Comparison of ENCODE assay signal across 8 mouse cellular contexts in the genomic region with DNA sequence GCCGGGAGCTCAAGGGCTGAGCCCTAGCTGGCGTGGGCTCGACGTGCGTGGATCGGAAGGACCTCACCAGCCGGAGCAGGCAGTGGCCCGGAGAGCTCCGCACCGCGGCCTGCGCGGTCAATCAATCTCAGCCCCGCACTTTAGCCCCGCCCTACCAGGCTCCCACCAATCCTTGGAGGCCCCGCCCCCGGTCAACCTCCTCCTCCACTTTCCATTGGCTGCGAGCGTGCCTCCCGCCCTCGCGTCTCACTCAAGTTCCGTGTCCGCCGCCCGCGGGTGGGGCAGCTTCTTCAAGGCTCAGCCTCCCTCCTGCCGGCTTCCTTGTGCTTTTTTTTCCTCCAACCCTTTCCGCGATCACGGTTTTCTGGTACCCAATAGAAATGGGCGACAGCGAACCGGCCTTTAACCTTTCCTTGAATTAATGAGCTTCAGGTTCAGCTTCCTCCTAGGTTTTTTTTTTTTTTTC. TPM values are rescaled to one million over a fixed set of nuclear protein-coding genes. Genes with fewer than 3 reads are reported as not detected.
DNase-seq lines count a peak whose midpoint lies in the region; ATAC-seq and TF ChIP-seq lines count a peak whose summit lies in the region.

No protein-coding gene starts in this region.

- peak overlapping the region; percentile 83 for H3K9ac ChIP-seq in ES-Bruce4 (ENCODE audit: low read depth, poor library complexity, severe bottlenecking)
- H3K9ac ChIP-seq in forebrain, postnatal 0 days: peak overlapping the region; percentile 93
- H3K9ac ChIP-seq in lung, embryonic 14.5 days: peak overlapping the region; percentile 92

- peak; percentile 68 for TF ChIP-seq POLR2A in ES-Bruce4 (IDR thresholded peaks at IDR 0.05; ENCODE audit: insufficient read depth, low read length)

- H3K36me3 ChIP-seq in ES-Bruce4 (ENCODE audit: control insufficient read depth, insufficient read depth, low read length, poor library complexity, severe bottlenecking): no peaks in the 10 kb centered on the region
- no peaks in the 10 kb centered on the region for H3K36me3 ChIP-seq in forebrain, postnatal 0 days (ENCODE audit: insufficient read depth)
- no peaks in the 10 kb centered on the region for H3K36me3 ChIP-seq in lung, embryonic 14.5 days (ENCODE audit: insufficient read depth)

- peak; percentile 99 for DNase-seq in cerebellum, adult 11-12 months
- DNase-seq in forebrain, postnatal 0 days: peak; percentile 98
- peak; percentile 99 for DNase-seq in heart, postnatal 4 days
- peak; percentile 98 for DNase-seq in layer of hippocampus, adult 8-10 months (ENCODE audit: low spot score in 2 of 2)
- DNase-seq in lung, embryonic 14.5 days: peak; percentile 99
- peak; percentile 99 for DNase-seq in testis, postnatal 14 days (ENCODE audit: low spot score)

- peaks cover 12% of the 10 kb centered on the region; the same call in 1 of the 2 replicates for H3K27me3 ChIP-seq in ES-Bruce4 (ENCODE audit: control insufficient read depth, insufficient read depth, low read length, poor library complexity, severe bottlenecking)
- H3K27me3 ChIP-seq in forebrain, postnatal 0 days (ENCODE audit: insufficient read depth, low read length): no peaks in the 10 kb centered on the region
- no peaks in the 10 kb centered on the region for H3K27me3 ChIP-seq in lung, embryonic 14.5 days (ENCODE audit: insufficient read depth, low read length)

- H3K4me3 ChIP-seq in ES-Bruce4 (ENCODE audit: low read depth, low read length): peak overlapping the region; percentile 80
- H3K4me3 ChIP-seq in forebrain, postnatal 0 days (ENCODE audit: low read depth, low read length): peak overlapping the region; percentile 87
- H3K4me3 ChIP-seq in lung, embryonic 14.5 days (ENCODE audit: low read depth, low read length): peak overlapping the region; percentile 95

- H3K27ac ChIP-seq in ES-Bruce4 (ENCODE audit: insufficient read depth, low read length): no peak overlapping the region
- peak overlapping the region; percentile 94 for H3K27ac ChIP-seq in forebrain, postnatal 0 days (ENCODE audit: low read depth, low read length)
- peak overlapping the region; percentile 90 for H3K27ac ChIP-seq in lung, embryonic 14.5 days (ENCODE audit: low read depth)

- no peak for TF ChIP-seq EP300 in ES-Bruce4 (IDR thresholded peaks at IDR 0.05; ENCODE audit: insufficient read depth, low read depth, low read length)

- peak overlapping the region; percentile 79 for H3K4me2 ChIP-seq in forebrain, postnatal 0 days (ENCODE audit: low read depth)
- peak overlapping the region; percentile 85 for H3K4me2 ChIP-seq in lung, embryonic 14.5 days

- H3K4me1 ChIP-seq in ES-Bruce4 (ENCODE audit: control insufficient read depth, insufficient read depth, low read length): no peaks in the 10 kb centered on the region
- peaks cover 31% of the 10 kb centered on the region for H3K4me1 ChIP-seq in forebrain, postnatal 0 days (ENCODE audit: insufficient read depth)
- peaks cover 3% of the 10 kb centered on the region; the same call in 1 of the 2 replicates for H3K4me1 ChIP-seq in lung, embryonic 14.5 days (ENCODE audit: insufficient read depth)

- H3K9me3 ChIP-seq in ES-Bruce4 (replicated peaks; ENCODE audit: control insufficient read depth, insufficient read depth, low read length, poor library complexity, severe bottlenecking): no peaks in the 10 kb centered on the region
- no peaks in the 10 kb centered on the region for H3K9me3 ChIP-seq in forebrain, postnatal 0 days (ENCODE audit: low read length)
- H3K9me3 ChIP-seq in lung, embryonic 14.5 days (ENCODE audit: low read depth, low read length): no peaks in the 10 kb centered on the region

- TF ChIP-seq CTCF in ES-Bruce4 (IDR thresholded peaks at IDR 0.05; ENCODE audit: low read depth, low read length): no peak
- peak; percentile 6; the same call in 1 of the 2 replicates for TF ChIP-seq CTCF in forebrain, postnatal 0 days (IDR thresholded peaks at IDR 0.05; ENCODE audit: low read depth)
- 0 out of 2 replicates have a peak, but pooled peaks have one; percentile 6 for TF ChIP-seq CTCF in lung, embryonic 14.5 days (IDR thresholded peaks at IDR 0.05; ENCODE audit: low read depth)

- 2% methylated on average over 34 of the region's 34 CpGs for WGBS in forebrain, postnatal 0 days
- WGBS in lung, embryonic 14.5 days: 0% methylated on average over 26 of the region's 34 CpGs

- ATAC-seq in forebrain, postnatal 0 days: peak; percentile 95
- peak; percentile 92 for ATAC-seq in lung, embryonic 14.5 days (ENCODE audit: insufficient read depth)
- peak; percentile 92 for ATAC-seq in neutrophil, adult 5-6 weeks (ENCODE audit: extremely low read depth, insufficient number of reproducible peaks, low FRiP score, poor library complexity, severe bottlenecking)

RNA-seq across cellular contexts. Expression of gene Rgmb, which starts 4.4 kb away (rescaled TPM):
- polyA plus RNA-seq in ES-Bruce4 (2011; ENCODE audit: insufficient read depth, insufficient read length, low read depth, missing spikeins): 10.9 and 11.2 TPM in 2 replicates
- 64.7 and 81.4 TPM in 2 replicates for total RNA-seq in forebrain, postnatal 0 days (2014; rRNA removed)
- polyA plus RNA-seq in forebrain, postnatal 0 days (2015; fragmentation: Nextera tagmentation; extraction: Ambion mirVana): 40.6 and 48.1 TPM in 2 replicates
- total RNA-seq in heart, postnatal 4 days (2021): 10 to 100 TPM; 18.5 to 22.7 TPM
- total RNA-seq in layer of hippocampus, adult 8-10 months (2022): 10 to 100 TPM; 71.9 to 79.8 (median 75.3) TPM
- 17.6 and 18.9 TPM in 2 replicates for polyA plus RNA-seq in lung, embryonic 14.5 days (2014; fragmentation: Nextera tagmentation; extraction: Ambion mirVana)
- total RNA-seq in neutrophil, adult 5-6 weeks (2017): 0.93 and 1.2 TPM in 2 replicates
